Mouse (Mus musculus): ENCODE measurements at regions not wholly inside any gene's neighbourhood (a gene's known extent, or its start where the extent isn't known, plus 50 kb on each side); places are given as distances from the start of the nearest gene placed in this dataset. TPM values are rescaled to one million over a fixed set of nuclear protein-coding genes. Genes with fewer than 3 reads are reported as not detected.

DNA sequence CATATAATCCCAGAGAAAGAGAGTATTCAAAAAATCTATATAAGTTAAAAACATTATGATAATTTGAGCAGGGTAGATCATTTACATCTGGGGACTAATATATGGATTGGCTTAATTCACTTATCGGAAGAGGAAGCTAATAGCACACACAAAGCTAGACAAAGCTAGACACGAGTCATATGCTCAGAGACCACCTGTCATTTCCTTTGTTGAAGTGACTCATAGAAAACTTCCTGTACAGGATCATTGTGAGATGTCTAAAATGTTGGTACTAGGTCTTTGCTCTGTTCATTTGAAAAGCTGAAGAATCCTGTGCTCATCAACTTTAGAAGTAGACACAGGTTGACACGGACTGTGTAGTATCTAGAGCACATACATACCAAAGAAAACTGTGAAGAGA lies 101.5 kb downstream of the Ndfip2 start:
- Histone ChIP-seq H3K4me1 (no peaks in the 10 kb centered on the region), H3K9me3 (replicated peaks) (no peaks in the 10 kb centered on the region), H3K36me3 (no peaks in the 10 kb centered on the region), H3K9ac (no peak overlapping the region), H3K27me3 (no peaks in the 10 kb centered on the region), H3K4me2 (replicated peaks) (no peak overlapping the region), H3K4me3 (no peak overlapping the region), H3K27ac (no peak overlapping the region)
- WGBS: 86% methylated on average over 3 of the region's 3 CpGs
- no peak for ATAC-seq (ENCODE audit: low FRiP score)

Small RNA genes in the stretch of these regions (microRNA-seq; reads per million reads assigned to microRNA genes)
- gene Gm22406 (not detected), gene Mir6390 (not detected)
